Comparison of ENCODE assay signal across 8 mouse cellular contexts in the genomic region with DNA sequence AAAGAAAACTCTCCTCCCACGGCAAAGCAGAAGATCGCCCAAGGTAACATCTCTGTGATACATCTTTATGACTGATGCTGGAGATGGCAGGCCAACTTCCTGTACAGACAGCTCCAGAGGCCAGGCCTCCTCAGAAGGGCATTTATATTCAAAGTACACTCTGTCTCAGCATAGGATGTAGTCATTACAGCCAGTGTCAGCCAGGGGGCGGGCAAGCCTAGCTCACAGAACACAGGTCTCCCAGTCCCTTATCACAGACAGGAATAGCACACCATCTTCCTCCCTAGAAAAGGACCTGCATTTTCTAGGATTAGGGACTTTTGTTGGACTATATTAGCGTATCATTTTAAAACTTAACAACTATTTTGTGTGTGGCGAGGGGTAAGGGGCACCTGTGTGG. TPM values are rescaled to one million over a fixed set of nuclear protein-coding genes. Genes with fewer than 3 reads are reported as not detected.
DNase-seq lines count a peak whose midpoint lies in the region; ATAC-seq and TF ChIP-seq lines count a peak whose summit lies in the region.

No protein-coding gene starts in this region.

- peaks cover 17% of the 10 kb centered on the region for H3K4me1 ChIP-seq in forebrain, embryonic 13.5 days
- H3K4me1 ChIP-seq in lung, adult 2 months (ENCODE audit: control insufficient read depth, insufficient read depth, low read length) = no peaks in the 10 kb centered on the region

- 22% methylated on average over 5 of the region's 5 CpGs for WGBS in forebrain, embryonic 13.5 days
- WGBS in lung, adult 2 months = 21% methylated on average over 5 of the region's 5 CpGs

- peak; percentile 87 for DNase-seq in ES-CJ7 (ENCODE audit: low read depth, low spot score)
- DNase-seq in c-Kit-positive CD71-positive TER-119-negative erythroid progenitor cells, embryonic 14.5 days (ENCODE audit: low read depth) = peak; percentile 34
- peak; percentile 86 to 89 for DNase-seq in heart, postnatal 14 days
- peak; percentile 89 to 92 for DNase-seq in kidney, postnatal 4 days
- peak; percentile 69 for DNase-seq in lung, adult 2 months
- DNase-seq in ovary, postnatal 14 days (ENCODE audit: low spot score) = peak; percentile 66
- DNase-seq in thymus, postnatal 0 days (ENCODE audit: low spot score) = peak; percentile 81

- H3K36me3 ChIP-seq in forebrain, embryonic 13.5 days (ENCODE audit: poor library complexity, severe bottlenecking) = no peaks in the 10 kb centered on the region

- no peak overlapping the region for H3K27ac ChIP-seq in forebrain, embryonic 13.5 days

- no peak overlapping the region for H3K4me2 ChIP-seq in forebrain, embryonic 13.5 days

- H3K9ac ChIP-seq in forebrain, embryonic 13.5 days = 0 out of 2 replicates have a peak overlapping the region, but pooled peaks have one; percentile 1

- peak; percentile 94 for TF ChIP-seq CTCF in lung, adult 2 months (IDR thresholded peaks at IDR 0.05; ENCODE audit: insufficient read depth, low read length)

- H3K4me3 ChIP-seq in forebrain, embryonic 13.5 days = no peak overlapping the region
- H3K4me3 ChIP-seq in lung, adult 2 months (replicated peaks; ENCODE audit: extremely low read depth, low read depth, low read length) = no peak overlapping the region

- no peak for TF ChIP-seq POLR2A in lung, adult 2 months (IDR thresholded peaks at IDR 0.05; ENCODE audit: borderline replicate concordance, extremely low read depth, low read depth, low read length)

- no peaks in the 10 kb centered on the region for H3K27me3 ChIP-seq in forebrain, embryonic 13.5 days

- H3K9me3 ChIP-seq in forebrain, embryonic 13.5 days (replicated peaks) = no peaks in the 10 kb centered on the region

- peak; percentile 88 for ATAC-seq in forebrain, embryonic 13.5 days

- intact Hi-C loops in heart, postnatal 14 days (cut with DNase I) = loop anchor here (2.0 to 5.0 kb wide), 2 partner anchors 198 to 360 kb away; no protein-coding TSS in a partner anchor

RNA-seq across cellular contexts. Expression of gene Zfp664, which starts 46.4 kb away (rescaled TPM):
- polyA plus RNA-seq in forebrain, embryonic 13.5 days (2015; fragmentation: Nextera tagmentation; extraction: Ambion mirVana) = 148 and 168 TPM in 2 replicates
- total RNA-seq in heart, postnatal 14 days (2021) = 10 to 100 TPM; 48.1 to 50.7 TPM
- polyA plus RNA-seq in lung, adult 2 months (2012; rRNA removed) = 26.6 and 27.7 TPM in 2 replicates
- polyA plus RNA-seq in thymus, postnatal 0 days (2015; fragmentation: Nextera tagmentation; extraction: Ambion mirVana) = 62.8 and 68.2 TPM in 2 replicates

RNA-seq across cellular contexts. Expression of gene Ccdc92, which starts 46.6 kb away (rescaled TPM):
- polyA plus RNA-seq in forebrain, embryonic 13.5 days (2015; fragmentation: Nextera tagmentation; extraction: Ambion mirVana) = 21.3 and 22.9 TPM in 2 replicates
- total RNA-seq in heart, postnatal 14 days (2021) = 1 to 10 TPM; 1.1 TPM
- 21.5 and 21.9 TPM in 2 replicates for polyA plus RNA-seq in lung, adult 2 months (2012; rRNA removed)
- 4.8 and 5.2 TPM in 2 replicates for polyA plus RNA-seq in thymus, postnatal 0 days (2015; fragmentation: Nextera tagmentation; extraction: Ambion mirVana)

Comparison
In these comparisons a context has a peak if more than half of its experiments do, and no peak if none do; other contexts are left out.
1. DNase-seq: peak in every context shown above with its lines; median percentile 90 in kidney, postnatal 4 days; 88 in heart, postnatal 14 days; 87 in ES-CJ7; 81 in thymus, postnatal 0 days; 69 in lung, adult 2 months; 66 in ovary, postnatal 14 days; 34 in c-Kit-positive CD71-positive TER-119-negative erythroid progenitor cells, embryonic 14.5 days.